Mouse (Mus musculus) embryonic facial prominence, embryonic 12.5 days (tissue): ENCODE results near the gene Myg1. TPM values are rescaled to one million over a fixed set of nuclear protein-coding genes. Genes with fewer than 3 reads are reported as not detected.

Experiments used
- ATAC-seq: fragments of 200-750 bp; cut with Nextera tagmentation; 2 replicates; pipeline ENCODE4 v1.8.0; 2017; ENCODE audit not compliant: insufficient number of reproducible peaks, insufficient read depth, low FRiP score, low TSS enrichment
- H3K27ac ChIP-seq: fragments of 300-500 bp; sonication (generic); 2 replicates; pipeline ENCODE4 v1.5.1; 2016; ENCODE audit warnings: mild to moderate bottlenecking
- H3K27me3 ChIP-seq: fragments of 300-500 bp; sonication (generic); 2 replicates; pipeline ENCODE4 v1.6.1; 2016; ENCODE audit warnings: mild to moderate bottlenecking, moderate library complexity
- H3K36me3 ChIP-seq: fragments of 300-500 bp; sonication (generic); 2 replicates; pipeline ENCODE4 v1.6.1; 2016; ENCODE audit warnings: mild to moderate bottlenecking
- H3K4me1 ChIP-seq: fragments of 300-500 bp; sonication (generic); 2 replicates; pipeline ENCODE4 v1.6.1; 2016
- H3K4me2 ChIP-seq: fragments of 300-500 bp; sonication (generic); replicated peaks from 2 replicates; pipeline ENCODE4 v1.6.1; 2016; ENCODE audit warnings: mild to moderate bottlenecking, moderate library complexity
- H3K4me3 ChIP-seq: fragments of 300-500 bp; sonication (generic); 2 replicates; pipeline ENCODE4 v1.5.1; 2016; ENCODE audit warnings: mild to moderate bottlenecking
- H3K9ac ChIP-seq: fragments of 300-500 bp; sonication (generic); 2 replicates; pipeline ENCODE4 v1.6.1; 2016; ENCODE audit warnings: mild to moderate bottlenecking, moderate library complexity
- H3K9me3 ChIP-seq: fragments of 300-500 bp; sonication (generic); 2 replicates; pipeline ENCODE4 v1.6.1; 2016; ENCODE audit warnings: mild to moderate bottlenecking, moderate library complexity
- WGBS: fragments of 180-500 bp; shearing (Covaris S2); methylation state at CpG from one replicate; pipeline ENCODE4 v1.1.7; 2016; 5-methylcytosine and 5-hydroxymethylcytosine counted together
- polyA plus RNA-seq: library from polyadenylated mRNA; unstranded; fragments of >200 nt; fragmentation: Nextera tagmentation; extraction: Ambion mirVana; gene quantifications from 2 replicates; pipeline ENCODE4 v1.2.1, GENCODE M21; 2016

The Myg1 gene
- polyA plus RNA-seq, 1 experiment from 2014 or later, result 113 TPM

GRCm38 (mm10) chr15:102350138-102350941, 18.8 kb downstream of the Myg1 start, which contains the start of gene Aaas:
Gene Aaas (minus strand): TSS chr15:102350771.
- peak within 1 kb of the TSS; percentile 71 for H3K27ac ChIP-seq

GRCm38 (mm10) chr15:102350942-102351291, 19.4 kb downstream of the Myg1 start:
- Histone ChIP-seq H3K4me3 (peak overlapping the region; percentile 71), H3K4me1 (peaks cover 10% of the 10 kb centered on the region), H3K9me3 (no peaks in the 10 kb centered on the region), H3K4me2 (peak overlapping the region; percentile 47), H3K27ac (peak overlapping the region; percentile 30; the same call in 1 of the 2 replicates), H3K27me3 (no peaks in the 10 kb centered on the region), H3K9ac (peak overlapping the region; percentile 30; the same call in 1 of the 2 replicates), H3K36me3 (peaks cover 12% of the 10 kb centered on the region)
- 10% methylated on average over 11 of the region's 11 CpGs for WGBS
- ATAC-seq, result no peak

More at GRCm38 (mm10) chr15:102350138-102350941, 18.8 kb downstream of the Myg1 start, which contains the start of gene Aaas:
- Histone ChIP-seq H3K9me3 (no peaks in the 10 kb centered on the region), H3K4me3 (peak within 1 kb of the TSS; percentile 71), H3K4me1 (peaks cover 9% of the 10 kb centered on the region), H3K9ac (peak within 1 kb of the TSS; percentile 76), H3K27me3 (no peaks in the 10 kb centered on the region), H3K36me3 (peaks cover 18% of the 10 kb centered on the region), H3K4me2 (peak within 1 kb of the TSS; percentile 76)
- under 1% methylated on average over 56 of the region's 56 CpGs for WGBS
- peak; percentile 82 for ATAC-seq

- Histone ChIP-seq H3K9ac (no peak overlapping the region), H3K36me3 (no peaks in the 10 kb centered on the region), H3K27me3 (no peaks in the 10 kb centered on the region), H3K4me2 (no peak overlapping the region), H3K4me1 (peaks cover 14% of the 10 kb centered on the region), H3K27ac (no peak overlapping the region), H3K4me3 (no peak overlapping the region), H3K9me3 (no peaks in the 10 kb centered on the region)
- WGBS, result 58% methylated on average over 2 of the region's 2 CpGs
- ATAC-seq, result no peak
These were observed 20.7 kb downstream of the Myg1 start for GRCm38 (mm10) chr15:102352177-102352576.

GRCm38 (mm10) chr15:102353986-102354385, 22.5 kb downstream of the Myg1 start:
- Histone ChIP-seq H3K27ac (no peak overlapping the region), H3K36me3 (no peaks in the 10 kb centered on the region), H3K27me3 (peaks cover 12% of the 10 kb centered on the region), H3K9me3 (no peaks in the 10 kb centered on the region), H3K4me3 (no peak overlapping the region), H3K9ac (no peak overlapping the region), H3K4me2 (no peak overlapping the region), H3K4me1 (peaks cover 31% of the 10 kb centered on the region)
- WGBS, result 73% methylated on average over 2 of the region's 2 CpGs
- no peak for ATAC-seq

GRCm38 (mm10) chr15:102355134-102355870, 23.8 kb downstream of the Myg1 start:
- peaks cover 31% of the 10 kb centered on the region for H3K4me1 ChIP-seq
- peak overlapping the region; percentile 92 for H3K27ac ChIP-seq
- WGBS, result under 1% methylated on average over 44 of the region's 49 CpGs
- peak; percentile 28 for ATAC-seq
- peak overlapping the region; percentile 71 for H3K4me2 ChIP-seq
- peak overlapping the region; percentile 39 for H3K4me3 ChIP-seq
- peak overlapping the region; percentile 74 for H3K9ac ChIP-seq
- peaks cover 17% of the 10 kb centered on the region for H3K27me3 ChIP-seq
- H3K36me3 ChIP-seq, result no peaks in the 10 kb centered on the region
- H3K9me3 ChIP-seq, result no peaks in the 10 kb centered on the region

GRCm38 (mm10) chr15:102355871-102356441, 24.4 kb downstream of the Myg1 start:
- peak overlapping the region; percentile 74 for H3K9ac ChIP-seq
- H3K4me3 ChIP-seq, result peak overlapping the region; percentile 39
- WGBS, result 2% methylated on average over 38 of the region's 38 CpGs
- peak overlapping the region; percentile 71 for H3K4me2 ChIP-seq
- H3K9me3 ChIP-seq, result no peaks in the 10 kb centered on the region
- H3K36me3 ChIP-seq, result no peaks in the 10 kb centered on the region
- H3K4me1 ChIP-seq, result peaks cover 31% of the 10 kb centered on the region
- H3K27me3 ChIP-seq, result peaks cover 17% of the 10 kb centered on the region
- H3K27ac ChIP-seq, result peak overlapping the region; percentile 92
- ATAC-seq, result peak; percentile 49; the same call in 1 of the 2 replicates

GRCm38 (mm10) chr15:102356501-102357325, 25.2 kb downstream of the Myg1 start:
- Histone ChIP-seq H3K36me3 (no peaks in the 10 kb centered on the region), H3K9me3 (no peaks in the 10 kb centered on the region), H3K9ac (peak overlapping the region; percentile 74; the same call in 1 of the 2 replicates), H3K4me1 (peaks cover 28% of the 10 kb centered on the region), H3K27me3 (peaks cover 17% of the 10 kb centered on the region), H3K27ac (peak overlapping the region; percentile 92), H3K4me3 (no peak overlapping the region; the same call in 1 of the 2 replicates), H3K4me2 (peak overlapping the region; percentile 71)
- no peak for ATAC-seq
- WGBS, result 20% methylated on average over 16 of the region's 16 CpGs

- Histone ChIP-seq H3K9me3 (no peaks in the 10 kb centered on the region), H3K27me3 (peaks cover 17% of the 10 kb centered on the region), H3K9ac (peak overlapping the region; percentile 2; the same call in 1 of the 2 replicates), H3K4me2 (peak overlapping the region; percentile 39), H3K4me3 (peak overlapping the region; percentile 23), H3K4me1 (peaks cover 39% of the 10 kb centered on the region), H3K36me3 (no peaks in the 10 kb centered on the region), H3K27ac (no peak overlapping the region)
- WGBS, result 4% methylated on average over 25 of the region's 25 CpGs
- ATAC-seq, result no peak
These were observed 26.6 kb downstream of the Myg1 start for GRCm38 (mm10) chr15:102358126-102358525.

- ATAC-seq, result no peak
- Histone ChIP-seq H3K36me3 (no peaks in the 10 kb centered on the region), H3K9me3 (no peaks in the 10 kb centered on the region), H3K4me2 (peak overlapping the region; percentile 39; the same call in 1 of the 2 replicates), H3K27me3 (peaks cover 17% of the 10 kb centered on the region), H3K4me3 (0 out of 2 replicates have a peak overlapping the region, but pooled peaks have one; percentile 23), H3K9ac (0 out of 2 replicates have a peak overlapping the region, but pooled peaks have one; percentile 2), H3K27ac (no peak overlapping the region), H3K4me1 (peaks cover 39% of the 10 kb centered on the region)
- WGBS, result 23% methylated on average over 5 of the region's 5 CpGs
These were observed 27.3 kb downstream of the Myg1 start for GRCm38 (mm10) chr15:102358834-102359233.

GRCm38 (mm10) chr15:102362648-102363047, 31.1 kb downstream of the Myg1 start:
- H3K9ac ChIP-seq, result peak overlapping the region; percentile 44
- H3K9me3 ChIP-seq, result no peaks in the 10 kb centered on the region
- peak overlapping the region; percentile 2 for H3K27ac ChIP-seq
- 14% methylated on average over 12 of the region's 14 CpGs for WGBS
- H3K4me2 ChIP-seq, result peak overlapping the region; percentile 40
- H3K4me1 ChIP-seq, result peaks cover 46% of the 10 kb centered on the region
- peak overlapping the region; percentile 12; the same call in 1 of the 2 replicates for H3K4me3 ChIP-seq
- no peak for ATAC-seq
- H3K36me3 ChIP-seq, result no peaks in the 10 kb centered on the region
- peaks cover 25% of the 10 kb centered on the region for H3K27me3 ChIP-seq
